Mouse (Mus musculus): ENCODE results near the gene Srsf6. TPM values are rescaled to one million over a fixed set of nuclear protein-coding genes. Genes with fewer than 3 reads are reported as not detected.
"Not testable (repeated sequence)": the region's sequence is repeated elsewhere in the genome, so short reads cannot be mapped to it uniquely, and the experiment has no call there.

Srsf6 gene
- 100 to 1,000 TPM; 151 to 216 TPM for total RNA-seq (2021)
- polyA plus RNA-seq (2012; rRNA removed): 398 and 460 TPM in 2 replicates
- long read RNA-seq, transcript Srsf6-203 (6 exons, 3,527 nt): major isoform, 91 of 99 reads
- long read RNA-seq, partial matches to known transcripts: 2 of 99 reads
- long read RNA-seq, other reads (novel, unspliced or antisense): 2 of 99 reads

DNA sequence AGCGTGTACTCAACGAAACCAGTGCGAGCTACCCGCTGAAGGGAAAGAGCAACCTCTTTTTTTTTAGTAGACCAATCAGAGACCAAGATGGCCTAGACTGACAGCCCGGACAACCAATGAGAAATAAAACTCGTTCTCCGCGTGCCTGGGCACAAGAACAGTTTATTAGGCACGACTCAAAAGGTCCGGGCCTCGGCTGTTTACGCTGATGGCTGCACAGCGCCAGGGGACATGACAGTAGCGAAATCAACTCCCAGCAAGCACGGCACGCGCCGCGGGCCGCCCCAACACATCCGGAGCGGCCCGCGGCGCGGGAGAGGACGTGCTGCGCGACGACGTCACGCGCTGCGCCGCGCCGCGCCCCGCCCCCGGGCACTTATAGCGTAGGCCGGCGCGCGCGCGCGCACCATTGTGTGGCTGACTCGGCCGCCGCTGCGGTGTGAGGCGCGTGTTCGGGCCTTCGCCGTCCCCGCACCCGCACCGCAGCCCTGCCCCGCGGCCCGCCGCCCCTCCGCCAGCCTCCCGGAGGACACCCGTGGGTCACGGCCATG, at the start of gene Srsf6:
TSS of gene Srsf6 (plus strand) at position 406 of the 551 bp plus-strand sequence.
- peak; percentile 92 for DNase-seq

GRCm38 (mm10) chr2:162884101-162884500, 47.2 kb upstream of the Srsf6 start:
- no peak for DNase-seq

DNA sequence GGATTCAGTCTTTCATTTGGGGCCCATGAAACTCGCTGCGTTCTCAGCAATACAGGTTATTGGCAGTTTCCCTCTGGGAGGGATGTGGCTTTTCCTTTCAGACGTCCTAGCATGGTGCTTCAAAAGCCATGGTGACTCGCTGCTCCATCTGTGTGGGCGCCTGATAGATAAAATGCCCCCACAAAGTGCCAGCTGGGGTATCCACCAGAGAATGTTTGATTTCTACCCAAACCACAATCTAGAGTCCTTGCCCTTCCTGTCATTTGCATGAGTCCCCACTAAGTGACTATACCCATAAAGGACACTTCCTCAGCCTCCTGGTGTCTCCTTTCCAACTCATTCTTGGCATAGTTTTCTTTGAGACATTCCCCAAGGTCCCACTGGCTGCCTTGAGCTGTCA, 44.2 kb upstream of the Srsf6 start:
- no peak for DNase-seq

DNA sequence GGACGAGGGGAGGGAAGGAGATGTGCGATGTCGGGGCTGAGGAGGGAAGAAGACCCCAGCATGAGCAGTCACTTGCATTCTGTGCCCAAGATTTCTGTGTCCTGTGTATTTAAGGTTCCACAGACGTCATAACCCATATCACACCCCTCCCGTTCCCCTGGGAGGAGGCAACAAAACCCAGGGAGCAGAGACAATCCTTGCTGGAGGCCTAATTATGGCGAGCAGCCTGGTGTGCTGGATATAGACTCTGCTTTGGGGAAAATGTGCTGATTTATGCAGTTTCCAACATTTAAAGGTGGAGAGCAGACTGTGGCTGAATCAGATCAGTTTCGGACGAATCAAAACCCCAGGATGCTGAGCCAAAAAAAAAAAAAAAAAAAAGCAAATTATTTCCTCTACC, 42.7 kb upstream of the Srsf6 start:
- DNase-seq: no peak

- no peak for DNase-seq
Measured at GRCm38 (mm10) chr2:162889191-162889590, 42.1 kb upstream of the Srsf6 start.

DNA sequence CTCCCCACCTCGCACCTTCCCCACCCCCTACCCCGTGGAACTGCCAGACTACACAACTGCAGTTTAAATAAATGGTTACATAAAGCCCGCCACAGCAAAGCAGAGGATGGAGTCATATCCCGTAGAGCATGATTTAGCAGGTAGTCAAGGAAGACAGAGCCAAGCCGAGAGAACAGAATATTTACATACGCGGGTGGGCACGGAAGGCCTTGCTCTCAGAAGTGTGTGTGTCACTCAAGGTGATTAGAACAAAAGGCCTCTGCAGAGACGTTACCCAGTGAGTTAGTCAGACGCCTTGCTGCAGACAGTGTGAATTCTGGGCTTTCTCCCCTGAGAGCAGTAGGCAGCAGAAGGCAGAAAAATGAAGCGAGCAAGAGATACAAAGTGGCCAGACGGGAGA, 41.6 kb upstream of the Srsf6 start:
- DNase-seq: no peak

GRCm38 (mm10) chr2:162892979-162893378, 38.3 kb upstream of the Srsf6 start:
- not testable (repeated sequence) for DNase-seq

DNA sequence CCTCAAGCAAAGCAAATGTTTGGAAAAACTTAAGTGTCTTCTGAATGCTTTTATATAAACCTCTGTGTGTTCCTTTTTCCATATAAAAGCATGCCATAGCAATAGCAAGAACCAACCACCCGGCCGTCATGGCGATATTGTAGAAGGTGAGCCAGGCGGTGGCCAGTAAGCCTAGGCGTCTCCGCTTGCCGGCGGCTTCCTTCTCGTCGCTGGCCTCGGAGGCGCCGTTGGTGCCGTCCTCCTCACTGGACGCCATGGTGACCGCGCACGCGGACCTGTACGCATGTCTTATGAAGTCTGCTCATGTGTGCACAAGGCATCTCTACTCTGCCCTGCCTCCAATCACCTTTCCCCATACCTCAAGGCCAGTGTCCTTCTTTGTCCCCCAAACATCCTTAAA, 32.1 kb upstream of the Srsf6 start:
- DNase-seq: not testable (repeated sequence)

DNA sequence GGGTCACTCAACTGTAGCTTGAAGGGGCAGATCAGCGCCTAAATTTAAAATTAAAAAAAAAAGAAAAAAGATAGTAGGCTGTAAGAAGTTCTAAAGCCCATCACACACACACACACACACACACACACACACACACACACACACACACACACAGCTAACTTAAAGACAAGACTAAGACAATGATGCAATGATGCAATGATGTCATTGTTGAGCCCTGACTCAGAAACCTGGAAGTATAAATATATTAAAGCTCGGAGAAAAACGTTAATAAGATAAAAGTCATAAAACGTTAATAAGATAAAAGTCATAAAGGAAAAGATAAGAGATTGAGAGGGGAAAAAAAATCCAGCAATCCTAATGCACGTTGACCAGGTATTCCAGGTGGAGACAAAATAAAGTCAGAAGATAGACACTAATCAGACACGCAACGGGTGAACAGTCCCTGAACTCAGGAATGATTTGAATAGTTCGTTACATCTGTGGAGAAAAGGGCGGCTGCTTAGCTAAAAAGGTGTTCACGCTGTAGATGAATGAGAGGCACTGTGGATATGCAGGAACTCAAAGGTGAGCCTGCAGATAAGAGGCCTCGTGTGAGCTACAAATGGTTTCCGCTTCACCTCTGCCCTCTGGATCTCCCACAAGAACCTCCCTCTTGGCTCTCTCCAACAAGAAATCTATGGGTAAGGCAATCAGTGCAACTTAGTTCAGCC, 31.3 kb upstream of the Srsf6 start:
- DNase-seq: no peak

GRCm38 (mm10) chr2:162900590-162900916, 30.8 kb upstream of the Srsf6 start:
- DNase-seq: no peak

DNA sequence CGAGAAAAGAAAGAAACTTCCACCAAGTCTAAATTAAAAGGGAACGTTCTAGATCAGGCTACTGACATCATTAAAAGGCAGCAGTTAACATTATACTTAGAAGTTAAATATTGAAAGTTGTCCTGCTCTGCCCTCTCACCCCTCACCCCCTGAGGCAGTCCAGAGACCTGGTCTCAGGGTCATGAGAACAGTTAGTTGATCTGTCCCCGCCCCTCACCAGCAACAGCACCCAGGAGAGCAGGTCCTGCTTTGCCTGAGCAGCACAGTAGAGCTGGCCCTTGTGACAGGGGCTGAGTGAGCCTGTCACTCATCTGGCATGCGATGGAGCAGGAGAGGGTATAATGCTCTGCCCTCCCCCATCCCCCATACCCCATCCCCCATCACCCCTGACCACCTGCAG, 25.4 kb upstream of the Srsf6 start:
- DNase-seq: no peak

DNA sequence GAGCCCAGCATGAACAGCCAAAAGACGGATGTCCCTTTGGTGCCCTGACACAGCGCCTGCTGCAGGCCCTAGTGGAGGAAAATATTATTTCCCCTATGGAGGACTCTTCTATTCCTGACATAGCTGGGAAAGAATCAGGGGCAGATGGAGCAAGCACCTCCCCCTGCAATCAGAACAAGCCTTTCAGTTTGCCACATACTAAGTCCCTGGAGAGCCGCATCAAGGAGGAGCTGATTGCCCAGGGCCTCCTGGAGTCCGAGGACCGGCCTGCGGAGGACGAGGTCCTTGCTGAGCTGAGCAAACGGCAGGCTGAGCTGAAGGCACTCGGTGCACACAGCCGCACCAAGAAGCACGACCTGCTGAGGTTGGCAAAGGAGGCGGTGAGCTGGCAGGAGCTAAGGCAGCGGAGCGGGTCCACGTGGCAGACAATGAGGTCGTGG, 23.3 kb upstream of the Srsf6 start:
- DNase-seq: no peak

- no peak for DNase-seq
Measured at GRCm38 (mm10) chr2:162914040-162914439, 17.3 kb upstream of the Srsf6 start.

DNA sequence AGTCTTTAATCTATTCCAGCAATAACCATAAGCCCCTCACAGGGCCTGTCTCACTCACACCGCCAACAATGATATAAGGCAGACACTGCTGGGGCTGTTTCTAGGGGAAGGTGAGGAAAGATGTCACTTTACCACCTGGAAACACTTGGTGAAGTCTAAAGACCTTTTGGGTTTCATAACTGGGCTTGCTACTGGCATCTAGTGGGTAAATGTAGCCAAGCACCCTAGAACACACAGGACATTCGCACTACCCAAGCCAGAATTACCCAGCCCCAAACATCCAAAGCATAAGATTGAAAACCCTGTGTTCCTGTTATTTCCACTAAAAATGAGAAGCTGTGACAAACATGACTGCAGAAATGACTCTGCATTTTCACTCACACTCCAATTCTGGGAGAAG, 16.8 kb upstream of the Srsf6 start:
- no peak for DNase-seq

GRCm38 (mm10) chr2:162919926-162920325, 11.4 kb upstream of the Srsf6 start:
- peak; percentile 31 for DNase-seq

- DNase-seq: peak; percentile 52
Measured at GRCm38 (mm10) chr2:162922183-162922582, 9.1 kb upstream of the Srsf6 start.

- no peak for DNase-seq
Measured at GRCm38 (mm10) chr2:162922834-162923233, 8.5 kb upstream of the Srsf6 start.

- DNase-seq: no peak
Measured at GRCm38 (mm10) chr2:162924126-162924525, 7.2 kb upstream of the Srsf6 start.

DNA sequence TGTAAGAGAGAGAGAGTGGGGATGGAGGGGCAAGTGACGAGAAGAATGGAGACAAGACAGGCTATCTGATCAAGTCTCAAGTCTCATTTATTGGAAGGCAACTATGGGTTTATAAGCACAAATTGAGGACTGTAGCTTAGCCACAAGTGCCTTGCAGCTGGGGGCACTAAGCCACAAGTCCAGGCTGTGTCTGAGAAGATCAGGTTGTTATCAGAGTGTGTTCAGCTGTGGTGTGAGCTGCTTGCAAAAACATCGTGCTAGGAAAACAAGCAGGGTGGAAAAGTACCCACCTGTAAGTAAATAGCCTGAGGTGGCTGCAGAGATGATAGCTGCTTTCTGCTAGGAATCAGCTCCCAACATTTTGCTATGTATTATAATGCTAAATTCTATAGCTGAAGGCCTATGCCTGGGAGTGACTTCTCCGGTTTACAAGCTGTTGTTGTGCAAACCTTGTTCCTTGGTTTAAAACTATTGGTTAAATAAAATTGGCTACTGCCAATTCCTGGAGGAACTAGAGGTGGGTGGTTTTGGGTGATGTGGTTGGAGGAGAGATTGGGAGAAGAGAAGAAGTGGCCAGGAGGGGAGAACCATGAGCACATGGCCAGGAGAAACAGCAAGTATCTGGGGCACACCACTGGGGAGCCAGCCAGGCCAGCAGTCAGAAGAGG, 3.3 kb upstream of the Srsf6 start:
- DNase-seq: no peak

- no peak for DNase-seq
Measured at GRCm38 (mm10) chr2:162929704-162930103, 1.6 kb upstream of the Srsf6 start.

DNA sequence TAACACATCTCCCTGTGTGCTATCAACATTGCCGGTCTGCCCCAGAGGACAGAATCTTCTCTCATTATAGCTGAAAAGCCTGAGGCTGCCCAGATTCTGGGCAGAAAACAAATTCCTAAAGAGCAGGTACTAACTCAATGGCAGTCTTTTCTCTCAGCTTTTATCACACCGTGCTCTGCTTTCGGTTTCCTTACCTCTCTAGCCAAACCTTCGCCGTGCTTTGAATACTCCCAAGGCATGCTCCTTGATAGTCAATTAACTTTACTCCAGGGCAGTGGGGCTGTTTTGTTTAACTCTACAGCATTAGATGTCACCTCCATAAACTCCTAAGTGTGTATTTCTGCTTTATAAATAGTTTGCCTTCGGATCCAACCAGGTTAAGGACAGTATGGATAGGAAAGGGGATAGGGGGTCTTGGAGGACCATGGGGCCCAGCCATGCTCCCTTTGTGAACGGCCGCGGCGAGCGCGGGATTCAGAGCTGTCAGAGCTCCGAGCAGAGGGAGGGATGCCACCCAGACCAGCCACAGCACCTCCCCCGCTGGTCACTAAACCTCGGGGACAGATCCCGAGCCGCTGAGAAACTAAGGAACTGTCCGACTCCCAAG, 709 bp upstream of the Srsf6 start:
- DNase-seq: no peak
